Mouse (Mus musculus): Measurements from ENCODE around the gene Rcbtb1.
"Not testable (repeated sequence)": the region's sequence is repeated elsewhere in the genome, so short reads cannot be mapped to it uniquely, and the experiment has no call there.

Rcbtb1 gene

DNA sequence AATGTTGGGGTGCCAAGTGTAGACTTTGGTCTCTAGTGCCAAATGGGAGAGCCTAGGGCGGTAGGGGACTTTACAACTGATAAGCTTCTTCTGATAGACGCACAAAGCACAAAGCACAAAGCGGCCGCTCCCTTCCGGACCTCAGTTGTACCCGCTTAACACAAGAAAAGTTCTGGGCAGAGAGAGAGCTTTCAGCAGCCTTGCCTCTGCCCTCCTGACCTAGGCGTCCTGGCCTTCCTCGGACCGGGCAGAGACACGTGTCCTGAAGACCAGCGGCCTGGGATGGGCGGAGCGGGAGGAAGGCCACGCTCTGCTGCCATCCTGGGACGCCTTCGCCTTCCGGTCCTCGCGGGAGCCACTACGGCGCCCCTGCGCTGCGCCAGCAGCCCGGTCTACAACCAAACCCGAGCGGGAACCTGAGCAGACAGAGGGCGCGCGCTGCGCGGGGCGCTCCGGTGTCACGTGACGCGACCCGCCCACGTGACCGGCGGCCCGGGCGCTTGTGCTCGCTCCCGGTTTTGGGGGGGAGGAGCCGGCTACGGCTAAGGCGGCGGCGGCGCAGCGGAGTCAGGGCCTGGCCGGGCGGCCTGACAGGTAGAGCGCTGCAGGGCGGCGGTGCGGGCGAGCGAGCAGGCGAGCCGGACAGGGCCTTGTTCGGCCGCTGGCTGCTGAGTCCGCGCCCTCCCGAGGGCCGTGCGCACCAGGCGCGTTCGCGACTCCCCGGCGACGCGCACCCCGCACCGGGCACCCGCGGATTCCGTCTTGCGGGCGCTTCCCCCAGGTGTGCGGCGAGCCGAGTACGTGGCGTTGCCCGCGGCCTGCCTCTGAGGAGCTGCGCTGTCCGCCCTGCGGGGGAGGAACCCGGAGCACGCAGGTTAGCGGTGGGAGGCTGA is at the start of gene Rcbtb1:
Rcbtb1 (plus strand) TSS at position 499 of the 893 bp plus-strand sequence.
- DNase-seq (ENCODE audit: low spot score in 2 of 2) = peak; percentile 89 to 93

DNA sequence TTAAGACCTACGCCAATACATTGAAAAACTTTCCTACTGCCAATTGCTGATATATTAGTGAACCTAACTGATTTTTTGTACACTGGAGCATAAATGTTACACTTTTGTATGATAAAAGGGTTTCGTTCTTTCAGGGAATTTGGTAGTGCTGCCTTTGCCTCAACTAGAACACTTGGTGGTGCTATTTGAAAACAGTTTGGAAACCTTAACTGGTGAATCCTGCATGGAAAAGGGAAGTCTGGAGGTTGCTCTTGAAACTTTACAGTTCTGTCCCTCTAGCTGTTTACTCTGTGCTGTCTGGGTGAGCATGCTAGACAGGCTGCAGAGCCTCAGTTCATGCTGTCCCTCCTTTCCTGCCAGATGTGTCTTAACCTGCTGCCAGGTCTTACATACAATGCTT is 45.4 kb upstream of the Rcbtb1 start:
- DNase-seq (ENCODE audit: low spot score in 2 of 2) = no peak

DNA sequence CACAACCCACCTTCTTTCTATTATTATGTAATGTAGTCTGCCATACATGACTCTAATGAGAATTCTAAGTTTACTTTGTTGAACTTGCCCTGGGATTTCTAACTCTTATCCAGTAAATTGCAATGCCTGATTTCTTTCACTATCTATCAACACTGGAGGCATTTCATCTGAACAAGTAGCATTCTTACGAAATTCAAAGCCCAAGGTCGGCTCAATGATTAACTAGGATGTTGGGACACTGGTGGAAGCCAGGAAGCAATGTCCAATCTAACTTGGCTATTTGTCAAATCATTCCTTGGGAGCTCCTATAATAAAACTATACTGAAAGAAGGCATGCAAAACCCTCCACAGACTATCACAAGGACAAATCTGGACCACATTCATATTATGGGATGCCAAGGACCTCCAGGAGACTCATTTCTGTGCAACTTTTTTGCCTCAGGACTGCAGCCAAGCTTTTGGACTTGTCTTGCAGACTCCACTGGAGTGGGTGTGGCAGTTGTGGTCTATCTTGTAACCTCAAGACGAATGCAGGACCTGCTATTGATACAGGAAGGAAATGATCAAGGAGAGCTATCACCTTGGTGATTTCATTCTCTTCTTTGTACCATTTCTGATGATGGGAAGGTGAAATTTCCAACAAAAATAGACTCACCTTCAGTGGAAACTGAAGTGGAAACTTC is 43.9 kb upstream of the Rcbtb1 start:
- no peak for DNase-seq (ENCODE audit: low spot score in 2 of 2)

DNA sequence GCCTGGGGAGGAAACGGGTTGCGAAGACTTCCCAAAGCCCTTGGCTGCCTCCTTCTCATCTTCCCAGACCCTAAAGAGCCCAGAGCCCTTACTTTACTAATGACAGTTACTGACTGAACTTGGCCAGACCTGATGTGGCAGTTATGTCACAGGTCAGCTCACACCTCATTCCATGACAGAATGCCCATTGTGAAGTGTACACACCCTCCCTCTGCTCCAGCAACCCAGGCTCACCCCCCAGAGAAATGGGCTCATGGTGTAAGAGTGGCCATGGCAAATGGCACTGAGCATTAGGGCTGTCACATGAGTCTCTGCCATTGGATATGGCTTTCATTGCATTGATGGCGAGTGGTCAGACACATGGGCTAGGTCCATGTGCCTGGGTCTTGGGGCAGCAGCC is 22.4 kb upstream of the Rcbtb1 start, which contains the start of gene Gm5142:
Gm5142 (minus strand) TSS at position 101 of the 400 bp plus-strand sequence.
- no peak for DNase-seq (ENCODE audit: low spot score in 2 of 2)

DNA sequence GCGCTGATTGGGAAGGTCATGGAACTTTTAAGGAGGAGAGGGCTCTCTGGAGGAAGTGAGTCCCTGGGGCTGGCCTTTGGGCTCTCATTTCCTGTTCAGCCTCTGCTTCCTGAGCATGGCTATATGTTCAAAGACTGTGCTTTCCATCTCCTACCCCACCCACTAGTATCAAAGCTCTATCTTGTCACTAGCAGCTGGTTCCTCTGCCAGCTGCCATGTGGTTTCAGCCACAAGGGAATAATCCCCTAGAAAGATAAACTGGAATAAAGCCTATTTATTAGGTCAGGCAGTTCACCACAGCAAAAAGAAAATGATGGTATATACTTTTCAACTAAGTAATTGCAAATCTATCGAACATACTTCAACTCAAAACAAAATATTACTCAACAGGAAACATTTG is 18.3 kb upstream of the Rcbtb1 start:
- no peak for DNase-seq (ENCODE audit: low spot score in 2 of 2)

DNA sequence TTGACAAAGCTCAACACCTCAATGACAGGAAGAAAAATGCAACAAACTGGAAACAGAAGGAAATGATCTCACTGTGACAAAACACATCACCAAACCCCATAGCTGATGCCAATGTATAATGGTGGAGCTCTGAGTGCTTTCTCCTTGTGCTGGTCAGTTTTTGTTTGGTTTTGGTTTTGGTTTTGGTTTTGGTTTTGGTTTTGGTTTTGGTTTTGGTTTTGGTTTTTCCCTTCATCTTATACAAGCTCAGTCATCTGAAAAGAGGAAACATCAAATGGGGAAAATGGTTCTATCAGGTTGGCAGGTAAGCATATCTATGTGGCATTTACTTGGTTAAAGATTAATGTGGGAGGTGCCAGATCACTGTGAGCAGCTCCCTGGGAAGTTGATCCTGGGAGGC is 15.5 kb upstream of the Rcbtb1 start:
- DNase-seq (ENCODE audit: low spot score in 2 of 2) = no peak

DNA sequence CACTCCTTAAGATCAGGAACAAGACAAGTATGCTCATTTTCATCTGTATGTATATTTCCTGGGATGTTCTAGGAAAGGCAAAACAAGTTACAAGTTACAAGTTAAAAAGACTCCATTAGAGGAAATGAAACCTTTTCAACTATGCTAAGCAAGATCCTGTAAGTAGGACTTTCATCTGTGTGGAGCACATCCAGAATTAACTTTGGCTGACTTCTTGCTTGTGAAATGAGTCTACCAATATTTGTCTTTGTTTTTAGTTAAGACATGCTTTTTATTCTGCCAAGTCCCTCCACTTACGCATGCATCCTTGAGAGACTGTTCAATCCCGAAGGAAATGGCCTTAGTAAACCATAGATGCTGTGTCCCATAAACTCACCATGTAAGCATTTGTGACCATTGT is 14.9 kb upstream of the Rcbtb1 start:
- DNase-seq (ENCODE audit: low spot score in 2 of 2) = no peak

DNA sequence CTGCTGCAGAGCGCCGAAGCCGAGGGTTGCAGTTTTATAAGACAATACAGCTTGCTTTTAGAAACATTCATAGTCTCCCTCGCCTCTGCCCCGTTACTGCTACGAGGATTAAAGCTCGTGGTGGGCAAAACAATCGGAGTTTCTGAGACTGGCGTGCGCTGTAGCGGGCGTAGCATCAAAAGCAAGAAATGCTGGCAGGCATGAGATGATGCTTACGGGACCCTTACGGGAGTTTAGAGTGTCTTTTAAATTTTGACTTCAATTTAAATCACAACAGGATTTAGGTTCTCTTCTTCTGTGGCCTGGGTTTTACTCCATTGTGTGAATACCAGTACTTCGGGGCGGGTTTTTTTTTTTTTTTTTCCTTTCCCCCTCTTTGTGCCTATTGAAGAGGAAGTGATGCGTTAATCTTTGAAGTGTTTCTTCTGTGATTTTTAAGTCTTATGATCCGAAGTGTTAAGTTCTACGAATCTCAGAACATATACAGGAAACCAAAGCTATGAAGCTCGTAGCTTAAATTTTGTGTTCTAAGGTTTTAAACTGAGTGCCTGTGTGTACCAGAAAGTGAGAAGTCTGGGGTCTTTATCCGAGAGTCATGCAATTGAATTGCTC is 701 bp downstream of the Rcbtb1 start:
- no peak for DNase-seq (ENCODE audit: low spot score in 2 of 2)

DNA sequence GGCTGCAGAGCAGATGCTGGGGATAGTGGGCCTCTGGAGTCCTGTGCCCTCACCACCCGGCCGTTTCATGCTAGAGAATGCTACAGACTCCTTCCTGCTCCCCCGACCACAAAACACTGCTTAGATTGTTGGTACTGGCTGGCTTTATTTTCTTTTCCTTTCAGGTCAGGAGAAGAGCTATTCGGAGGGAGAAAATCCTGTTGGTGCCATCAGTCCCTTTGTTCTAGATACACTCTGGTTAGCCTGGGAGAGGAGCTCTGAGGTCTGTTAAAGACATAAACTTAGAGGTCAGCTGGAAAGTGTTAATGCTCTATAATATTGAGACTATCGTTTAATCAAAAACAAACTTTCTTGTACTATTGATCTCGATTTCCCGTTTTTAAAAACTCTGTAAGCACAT is 4.5 kb downstream of the Rcbtb1 start:
- DNase-seq (ENCODE audit: low spot score in 2 of 2) = no peak

DNA sequence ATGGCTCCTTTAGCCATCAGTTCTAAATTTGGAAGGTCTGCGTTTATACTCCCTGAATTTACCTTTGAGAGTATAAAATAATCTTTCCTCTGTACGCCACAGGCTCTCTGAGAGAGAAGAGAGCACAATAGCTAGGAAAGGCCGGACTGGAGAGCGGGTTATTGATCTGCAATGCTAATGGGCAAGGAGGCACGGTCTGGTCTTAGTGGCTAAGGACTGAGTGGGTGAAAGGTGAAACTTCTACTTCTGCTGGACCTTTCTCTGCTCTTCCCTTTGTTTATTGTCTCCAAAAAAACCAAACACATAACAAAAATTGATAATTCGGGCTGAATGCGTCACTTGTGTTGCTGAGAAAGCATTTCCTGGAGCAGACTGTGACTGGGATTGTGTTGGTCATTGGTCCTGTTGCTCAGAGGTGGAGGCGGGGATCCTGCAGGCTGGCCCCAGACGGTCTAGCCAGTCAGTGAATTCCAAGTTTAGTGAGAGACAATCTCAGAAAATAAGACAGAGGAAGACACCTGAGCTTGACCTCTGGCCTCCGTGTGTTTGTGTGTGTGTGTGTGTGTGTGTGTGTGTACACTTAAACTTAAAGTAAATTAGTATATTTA is 5.1 kb downstream of the Rcbtb1 start:
- DNase-seq (ENCODE audit: low spot score in 2 of 2) = no peak

DNA sequence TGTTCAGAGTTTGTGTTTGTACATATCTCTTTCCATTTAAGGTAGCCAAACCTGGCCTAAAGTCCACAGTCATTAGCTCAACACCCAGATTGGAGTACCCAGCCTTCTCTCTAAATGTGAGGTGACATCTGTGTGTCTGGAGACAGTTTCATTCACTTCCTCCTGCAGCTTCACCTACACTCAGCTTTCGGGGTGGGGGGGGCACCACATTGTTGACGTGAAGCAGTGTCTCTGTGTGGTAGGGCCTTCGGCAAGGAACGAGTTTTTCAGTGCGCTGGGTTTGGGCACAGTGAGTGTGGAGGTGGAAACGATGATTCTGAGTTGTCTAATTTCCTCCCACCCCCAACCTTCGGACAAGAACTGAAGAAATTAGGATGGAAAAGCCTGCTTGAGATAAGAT is 8.0 kb downstream of the Rcbtb1 start:
- no peak for DNase-seq (ENCODE audit: low spot score in 2 of 2)

DNA sequence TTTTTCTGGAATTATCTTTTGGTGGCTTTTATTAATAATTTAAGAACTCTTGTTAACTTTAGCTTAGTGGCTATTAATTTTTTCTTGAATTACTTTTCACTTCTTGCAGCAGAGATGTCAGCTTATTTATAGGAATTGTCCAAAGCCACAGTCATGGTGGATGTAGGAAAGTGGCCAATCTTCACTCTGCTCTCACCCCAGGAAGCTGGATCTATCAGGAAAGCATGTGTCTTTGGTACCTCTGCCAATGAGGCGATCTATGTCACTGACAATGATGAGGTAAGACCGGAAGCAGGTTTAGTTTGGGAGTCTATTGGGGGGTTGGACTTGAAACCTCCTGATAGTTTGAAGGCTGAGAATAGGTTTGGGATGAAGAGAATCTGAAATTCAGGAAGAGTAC is 8.8 kb downstream of the Rcbtb1 start:
- DNase-seq (ENCODE audit: low spot score in 2 of 2) = no peak

DNA sequence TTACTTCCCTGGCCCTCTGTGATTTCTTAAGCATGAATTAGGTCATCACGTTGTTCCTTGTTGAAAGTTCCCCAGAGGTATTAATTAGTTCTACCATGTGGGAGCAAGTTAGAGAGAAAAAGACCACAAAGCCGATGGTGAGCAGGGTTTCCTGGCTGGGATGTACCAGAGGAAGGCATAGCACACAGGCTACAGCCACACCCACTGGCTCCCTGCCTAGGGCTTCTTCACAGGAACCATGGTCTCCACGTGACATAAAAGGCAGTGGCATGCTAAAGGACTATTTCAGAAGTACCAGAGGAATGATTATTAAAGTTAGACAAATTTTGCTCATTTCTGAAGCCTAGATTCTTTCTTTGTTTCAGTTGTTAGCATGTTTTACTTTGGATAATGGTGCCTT is 18.2 kb downstream of the Rcbtb1 start:
- DNase-seq (ENCODE audit: low spot score in 2 of 2) = no peak

DNA sequence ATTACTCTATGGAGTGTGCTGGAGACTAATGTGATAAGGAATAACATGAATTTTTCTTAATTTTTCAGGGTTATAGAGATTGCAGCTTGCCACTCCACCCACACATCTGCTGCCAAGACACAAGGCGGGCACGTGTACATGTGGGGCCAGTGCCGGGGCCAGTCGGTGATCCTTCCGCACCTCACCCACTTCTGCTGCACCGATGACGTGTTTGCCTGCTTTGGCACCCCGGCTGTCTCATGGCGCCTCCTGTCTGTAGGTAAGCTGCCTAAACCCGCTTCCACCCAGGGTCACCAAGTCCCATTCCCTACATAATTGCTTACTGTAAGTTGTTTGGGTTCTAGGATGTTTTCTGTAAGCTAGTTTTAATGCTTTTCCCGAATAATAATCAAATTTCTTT is 25.2 kb downstream of the Rcbtb1 start:
- DNase-seq (ENCODE audit: low spot score in 2 of 2) = no peak

DNA sequence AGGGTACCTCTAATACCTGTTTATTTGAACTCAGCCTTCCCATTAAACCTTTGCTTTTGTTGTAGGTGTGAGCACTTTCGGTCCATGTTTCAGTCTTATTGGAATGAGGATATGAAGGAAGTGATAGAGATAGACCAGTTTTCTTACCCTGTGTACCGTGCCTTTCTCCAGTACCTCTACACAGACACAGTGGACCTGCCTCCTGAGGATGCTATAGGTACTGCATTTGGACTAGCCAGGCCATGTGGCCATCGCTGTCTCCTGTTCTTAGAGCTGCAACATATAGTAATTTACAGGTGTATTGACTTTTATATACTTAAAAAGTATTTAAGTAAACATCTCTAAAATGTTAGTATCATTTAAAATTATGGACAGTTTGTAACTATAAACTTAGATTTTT is 28.8 kb downstream of the Rcbtb1 start:
- no peak for DNase-seq (ENCODE audit: low spot score in 2 of 2)

DNA sequence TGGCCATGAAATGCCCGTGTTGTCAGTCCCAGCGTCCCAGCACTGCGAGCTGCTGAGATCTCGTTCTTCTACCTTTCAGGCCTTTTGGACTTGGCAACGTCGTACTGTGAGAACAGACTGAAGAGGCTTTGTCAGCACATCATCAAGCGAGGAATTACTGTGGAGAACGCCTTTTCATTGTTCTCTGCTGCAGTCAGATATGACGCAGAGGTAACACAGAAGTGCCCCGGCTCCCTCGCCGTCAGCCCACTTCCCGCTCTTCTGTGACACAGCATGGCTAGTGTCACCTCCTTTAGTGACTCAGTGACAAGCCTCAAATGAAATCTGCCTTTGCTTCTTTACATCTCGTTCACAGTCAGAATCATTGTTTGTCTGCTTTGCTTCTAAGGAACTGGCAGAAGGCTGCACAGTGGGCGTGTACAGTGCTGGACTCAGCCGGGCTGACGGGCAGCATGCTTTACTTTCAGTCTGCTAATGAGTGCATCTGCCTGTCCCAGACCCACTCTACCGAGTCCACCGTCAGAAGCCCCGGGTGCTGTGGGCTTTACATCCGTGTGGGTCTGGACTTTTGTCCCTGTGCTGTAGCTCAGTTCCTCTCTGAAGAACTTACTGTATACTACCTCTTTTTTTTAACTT is 29.4 kb downstream of the Rcbtb1 start:
- DNase-seq (ENCODE audit: low spot score in 2 of 2) = no peak

DNA sequence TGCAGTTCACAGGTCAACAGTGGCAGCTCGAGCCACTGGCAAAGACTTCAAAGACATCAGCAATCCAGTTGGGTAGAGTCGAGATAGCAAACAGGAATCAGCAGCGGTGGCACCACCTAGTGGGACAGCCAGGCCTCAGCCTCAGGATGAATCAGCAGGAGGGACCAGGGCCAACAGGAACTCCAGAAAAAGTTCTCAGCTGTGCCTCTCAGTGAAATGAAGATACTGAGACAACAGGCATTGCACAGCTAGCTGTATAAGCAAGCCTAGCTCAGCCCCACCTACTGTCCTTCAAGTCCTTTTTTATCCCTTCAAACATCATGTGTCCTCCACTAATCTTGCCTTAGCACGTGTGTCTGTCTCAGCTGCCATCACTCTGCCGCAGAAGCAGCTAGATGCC is 31.0 kb downstream of the Rcbtb1 start:
- DNase-seq (ENCODE audit: low spot score in 2 of 2) = peak in 1 of 2 experiments; percentile 11

DNA sequence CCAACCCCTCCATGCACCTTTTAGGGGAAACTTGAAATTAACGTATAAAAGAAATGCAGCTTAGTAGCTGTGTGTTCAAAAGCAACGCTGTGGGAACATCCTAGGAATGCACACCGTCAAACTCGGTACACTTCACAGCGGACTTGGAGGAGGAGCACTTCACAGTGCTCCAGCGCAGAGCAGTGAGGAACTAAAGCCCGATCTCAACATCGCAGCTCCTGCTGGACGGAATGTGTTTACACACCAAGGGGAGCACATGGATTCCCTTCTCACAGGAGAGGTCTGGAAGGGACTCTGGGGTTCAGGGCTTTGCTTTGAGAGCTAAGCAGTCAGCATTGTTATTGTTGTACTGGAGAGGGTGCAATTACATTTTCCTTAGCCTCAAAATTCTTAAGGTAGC is 32.6 kb downstream of the Rcbtb1 start:
- no peak for DNase-seq (ENCODE audit: low spot score in 2 of 2)

DNA sequence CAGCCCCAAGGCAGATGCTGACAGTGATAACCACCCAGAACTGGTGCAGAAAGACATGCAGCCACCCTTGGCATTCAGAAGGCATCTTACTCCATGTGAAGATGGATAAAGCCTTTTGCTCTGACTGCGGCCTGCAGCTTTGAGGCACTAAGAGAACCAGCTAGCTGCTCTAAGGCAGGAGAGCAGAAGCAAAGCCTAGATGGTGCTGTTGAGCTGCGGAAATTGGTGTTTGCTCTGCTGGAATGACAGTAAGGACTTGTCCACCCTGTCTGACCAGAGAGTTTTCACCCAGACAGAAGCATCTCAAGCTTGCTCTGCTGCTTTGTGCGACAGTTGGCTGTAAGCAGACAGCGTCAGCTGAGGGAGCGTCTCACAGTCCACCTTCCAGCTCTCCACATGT is 49.3 kb downstream of the Rcbtb1 start:
- peak; percentile 16 to 37 for DNase-seq (ENCODE audit: low spot score in 2 of 2)

DNA sequence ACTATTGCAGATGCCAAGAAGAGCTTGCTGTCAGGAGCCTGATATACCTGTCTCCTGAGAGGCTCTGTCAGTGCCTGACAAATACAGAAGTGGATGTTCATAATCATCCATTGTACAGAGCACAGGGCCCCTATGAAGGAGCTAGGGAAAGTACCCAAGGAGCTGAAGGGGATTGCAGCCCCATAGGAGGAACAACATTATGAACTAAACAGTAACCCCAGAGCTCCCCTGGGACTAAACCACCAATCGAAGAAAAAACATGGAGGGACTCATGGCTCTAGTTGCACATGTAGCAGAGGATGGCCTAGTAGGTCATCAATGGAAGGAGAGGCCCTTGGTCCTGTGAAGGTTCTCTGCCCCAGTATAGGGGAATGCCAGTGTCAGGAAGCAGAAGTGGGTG is 54.9 kb downstream of the Rcbtb1 start:
- not testable (repeated sequence) for DNase-seq (ENCODE audit: low spot score in 2 of 2)

DNA sequence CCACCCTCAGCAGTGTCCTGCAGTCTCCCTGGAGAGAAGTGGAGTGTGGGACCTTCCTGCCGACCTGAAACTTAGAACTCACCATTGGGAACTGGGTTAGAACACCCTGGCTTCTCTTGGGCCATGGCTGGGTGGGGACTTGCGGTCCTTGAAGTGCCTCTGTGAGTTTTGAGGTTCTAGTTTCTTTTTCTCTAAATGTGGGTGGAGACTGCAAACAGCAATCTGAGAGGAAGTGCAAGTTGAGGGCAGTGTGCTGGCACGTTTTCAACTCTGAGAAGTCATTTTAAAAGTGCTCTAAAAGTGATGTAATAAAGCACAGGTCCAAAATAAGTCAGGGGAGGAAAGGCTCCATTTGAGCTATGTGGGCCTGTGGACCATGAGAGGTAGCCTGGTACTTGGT is 59.0 kb downstream of the Rcbtb1 start, which contains the start of gene Gm6904:
Gm6904 (minus strand) TSS at position 161 of the 400 bp plus-strand sequence.
- DNase-seq (ENCODE audit: low spot score in 2 of 2) = peak in 1 of 2 experiments; percentile 9

DNA sequence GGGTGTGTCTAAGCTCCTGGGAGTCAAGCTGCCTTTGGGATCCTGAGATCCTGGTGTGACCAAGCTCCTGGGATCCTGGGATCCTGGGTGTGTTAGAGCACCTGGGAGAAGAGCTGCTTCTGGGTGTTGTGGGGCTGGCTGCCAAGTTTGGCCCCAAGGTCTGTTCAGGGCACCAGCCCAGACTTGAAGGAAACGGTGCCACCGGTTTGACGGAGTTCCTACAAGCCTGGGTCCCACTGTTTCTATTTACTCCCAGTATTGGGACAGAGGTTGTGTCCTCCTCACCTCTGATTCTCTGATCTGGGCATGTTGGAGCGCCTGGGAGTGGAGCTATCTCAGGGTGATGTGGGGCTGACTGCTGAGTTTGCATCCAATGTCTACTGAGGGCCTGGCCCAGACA is 74.0 kb downstream of the Rcbtb1 start:
- DNase-seq (ENCODE audit: low spot score in 2 of 2) = peak; percentile 53 to 69

All from urinary bladder, postnatal 36 days (tissue).